In genomic region chr6:78078919-78079318, GRCm38 (mm10) we compare ENCODE assay signal across 18 mouse cellular contexts.
DNase-seq lines count a peak whose midpoint lies in the region; ATAC-seq and TF ChIP-seq lines count a peak whose summit lies in the region.
"Had no signal": no experiment of that assay in that cellular context is flagged by ENCODE, and none has a peak within 500 bp of the region (broad histone marks: within the 10 kb centered on the region; RNA-seq: fewer than 3 reads in every experiment).

No protein-coding gene starts in this region.

- ATAC-seq in heart, embryonic 11.5 days (replicated peaks; ENCODE audit: insufficient number of reproducible peaks, low FRiP score, low TSS enrichment): no peak
- ATAC-seq in lung, postnatal 0 days: no peak
- ATAC-seq in intestine, postnatal 0 days: no peak
- ATAC-seq: activated CD4-positive, CD25-positive, alpha-beta regulatory T cell, adult 4 months; Patski had no signal

- peak; percentile 10 to 15 for DNase-seq in heart, postnatal 10 days
- peak; percentile 8 to 19 for DNase-seq in kidney, postnatal 4 days
- DNase-seq in kidney, adult 18-20 months: no peak
- peak; percentile 6 for DNase-seq in lung, postnatal 0 days (ENCODE audit: low spot score)
- DNase-seq in lung, postnatal 36 days: no peak
- DNase-seq: adrenal gland, postnatal 14 days; cerebellum, adult 8-10 months; gastrocnemius, postnatal 36 days; midbrain, embryonic 14.5 days; thymus, adult 2 months had no signal

- H3K36me3 ChIP-seq in heart, embryonic 11.5 days (ENCODE audit: control insufficient read depth, insufficient read depth, low read length): no peaks in the 10 kb centered on the region
- H3K36me3 ChIP-seq in lung, postnatal 0 days (ENCODE audit: insufficient read depth, low read length): no peaks in the 10 kb centered on the region
- H3K36me3 ChIP-seq in intestine, postnatal 0 days (ENCODE audit: control insufficient read depth, insufficient read depth): no peaks in the 10 kb centered on the region
- H3K36me3 ChIP-seq: embryonic facial prominence, embryonic 13.5 days; heart, embryonic 12.5 days; liver, embryonic 15.5 days; stomach, embryonic 15.5 days had no signal

- H3K4me2 ChIP-seq in heart, embryonic 11.5 days: no peak overlapping the region
- no peak overlapping the region for H3K4me2 ChIP-seq in lung, postnatal 0 days (replicated peaks; ENCODE audit: low read depth, low read length)
- no peak overlapping the region for H3K4me2 ChIP-seq in intestine, postnatal 0 days (replicated peaks; ENCODE audit: low read depth)
- H3K4me2 ChIP-seq: embryonic facial prominence, embryonic 13.5 days; heart, embryonic 12.5 days; liver, embryonic 15.5 days; stomach, embryonic 15.5 days had no signal

- H3K9ac ChIP-seq in heart, embryonic 11.5 days (ENCODE audit: low read depth, low read length): no peak overlapping the region
- no peak overlapping the region for H3K9ac ChIP-seq in lung, postnatal 0 days (replicated peaks; ENCODE audit: low read depth)
- no peak overlapping the region for H3K9ac ChIP-seq in intestine, postnatal 0 days (ENCODE audit: low read depth, low read length)
- H3K9ac ChIP-seq: embryonic facial prominence, embryonic 13.5 days; heart, embryonic 12.5 days; liver, embryonic 15.5 days; stomach, embryonic 15.5 days had no signal

- intact Hi-C loops in heart, postnatal 10 days (cut with DNase I): no loop called here

- no peak for TF ChIP-seq CTCF in lung, postnatal 0 days (IDR thresholded peaks at IDR 0.05)
- no peak for TF ChIP-seq CTCF in intestine, postnatal 0 days (IDR thresholded peaks at IDR 0.05; ENCODE audit: low read depth)

- H3K27ac ChIP-seq in heart, embryonic 11.5 days (ENCODE audit: low read depth, low read length): no peak overlapping the region
- H3K27ac ChIP-seq in lung, postnatal 0 days (ENCODE audit: low read length): no peak overlapping the region
- H3K27ac ChIP-seq in intestine, postnatal 0 days (ENCODE audit: low read depth, low read length): no peak overlapping the region
- H3K27ac ChIP-seq: embryonic facial prominence, embryonic 13.5 days; liver, embryonic 15.5 days; stomach, embryonic 15.5 days had no signal

- no peak for TF ChIP-seq EP300 in lung, postnatal 0 days (IDR thresholded peaks at IDR 0.05)

- no peaks in the 10 kb centered on the region for H3K4me1 ChIP-seq in heart, embryonic 11.5 days (ENCODE audit: control insufficient read depth, insufficient read depth, low read length)
- no peaks in the 10 kb centered on the region for H3K4me1 ChIP-seq in lung, postnatal 0 days (ENCODE audit: insufficient read depth, low read depth, low read length)
- H3K4me1 ChIP-seq in intestine, postnatal 0 days (replicated peaks; ENCODE audit: control insufficient read depth, insufficient read depth, low read length): no peaks in the 10 kb centered on the region
- H3K4me1 ChIP-seq: embryonic facial prominence, embryonic 13.5 days; heart, embryonic 12.5 days; liver, embryonic 15.5 days; stomach, embryonic 15.5 days had no signal

- H3K27me3 ChIP-seq in heart, embryonic 11.5 days (ENCODE audit: control insufficient read depth, insufficient read depth, low read length): no peaks in the 10 kb centered on the region
- no peaks in the 10 kb centered on the region for H3K27me3 ChIP-seq in lung, postnatal 0 days (replicated peaks; ENCODE audit: insufficient read depth, low read length)
- H3K27me3 ChIP-seq in intestine, postnatal 0 days (replicated peaks; ENCODE audit: control insufficient read depth, insufficient read depth, low read length): no peaks in the 10 kb centered on the region
- H3K27me3 ChIP-seq: embryonic facial prominence, embryonic 13.5 days; heart, embryonic 12.5 days; liver, embryonic 15.5 days; Patski; stomach, embryonic 15.5 days had no signal

- 66% methylated on average over 4 of the region's 4 CpGs for WGBS in heart, embryonic 11.5 days (ENCODE audit: insufficient replicate concordance)
- WGBS in lung, postnatal 0 days: 45% methylated on average over 4 of the region's 4 CpGs
- 66% methylated on average over 4 of the region's 4 CpGs for WGBS in intestine, postnatal 0 days

- H3K4me3 ChIP-seq in heart, embryonic 11.5 days (ENCODE audit: low read depth, low read length): no peak overlapping the region
- no peak overlapping the region for H3K4me3 ChIP-seq in lung, postnatal 0 days (ENCODE audit: low read depth, low read length)
- no peak overlapping the region for H3K4me3 ChIP-seq in intestine, postnatal 0 days (ENCODE audit: low read depth, low read length)
- H3K4me3 ChIP-seq: embryonic facial prominence, embryonic 13.5 days; heart, embryonic 12.5 days; liver, embryonic 15.5 days; stomach, embryonic 15.5 days had no signal

- no peaks in the 10 kb centered on the region for H3K9me3 ChIP-seq in heart, embryonic 11.5 days (replicated peaks; ENCODE audit: control insufficient read depth, low read length)
- no peaks in the 10 kb centered on the region for H3K9me3 ChIP-seq in lung, postnatal 0 days (ENCODE audit: low read length)
- no peaks in the 10 kb centered on the region for H3K9me3 ChIP-seq in intestine, postnatal 0 days (ENCODE audit: control insufficient read depth)
- H3K9me3 ChIP-seq: embryonic facial prominence, embryonic 13.5 days; heart, embryonic 12.5 days; liver, embryonic 15.5 days; stomach, embryonic 15.5 days had no signal

Comparison
In these comparisons a context has a peak if more than half of its experiments do, and no peak if none do; other contexts are left out.
1. DNase-seq: peak in heart, postnatal 10 days (2 of 2), kidney, postnatal 4 days (2 of 2) and lung, postnatal 0 days (single experiment); none in kidney, adult 18-20 months (single experiment) and lung, postnatal 36 days (single experiment).